Mouse (Mus musculus) forebrain, embryonic 11.5 days (tissue): Measurements from ENCODE around the gene Ereg. TPM values are rescaled to one million over a fixed set of nuclear protein-coding genes. Genes with fewer than 3 reads are reported as not detected.

Experiments
- polyA plus RNA-seq: library from polyadenylated mRNA; unstranded; fragments of >200 nt; fragmentation: Nextera tagmentation; extraction: Ambion mirVana; gene quantifications from 2 replicates; pipeline ENCODE4 v1.2.1, GENCODE M21; 2014

The Ereg gene
- polyA plus RNA-seq, 1 experiment from 2014 or later, result not detected

Other genes starting within 250 kb of the Ereg start
- not detected in 2 replicates for gene Cxcl1, start 183.4 kb upstream of the Ereg start, polyA plus RNA-seq
- gene Cxcl2, start 170.8 kb upstream of the Ereg start, polyA plus RNA-seq, result not detected in 2 replicates
- gene Mthfd2l, start 143.5 kb upstream of the Ereg start, polyA plus RNA-seq, result 78.3 and 85.0 TPM in 2 replicates
- gene Epgn, start 47.2 kb upstream of the Ereg start, polyA plus RNA-seq, result 0.24 and 0.33 TPM in 2 replicates
- gene Areg, start 65.0 kb downstream of the Ereg start, polyA plus RNA-seq, result 0.16 TPM in 1 of 2 replicates, not detected in the other